Mouse (Mus musculus): ENCODE data around the gene Trim65. TPM values are rescaled to one million over a fixed set of nuclear protein-coding genes. Genes with fewer than 3 reads are reported as not detected.
"Not testable (repeated sequence)": the region's sequence is repeated elsewhere in the genome, so short reads cannot be mapped to it uniquely, and the experiment has no call there.

Trim65 gene
- total RNA-seq, 2 experiments from 2014 or later = 3.3 to 3.6 TPM

DNA sequence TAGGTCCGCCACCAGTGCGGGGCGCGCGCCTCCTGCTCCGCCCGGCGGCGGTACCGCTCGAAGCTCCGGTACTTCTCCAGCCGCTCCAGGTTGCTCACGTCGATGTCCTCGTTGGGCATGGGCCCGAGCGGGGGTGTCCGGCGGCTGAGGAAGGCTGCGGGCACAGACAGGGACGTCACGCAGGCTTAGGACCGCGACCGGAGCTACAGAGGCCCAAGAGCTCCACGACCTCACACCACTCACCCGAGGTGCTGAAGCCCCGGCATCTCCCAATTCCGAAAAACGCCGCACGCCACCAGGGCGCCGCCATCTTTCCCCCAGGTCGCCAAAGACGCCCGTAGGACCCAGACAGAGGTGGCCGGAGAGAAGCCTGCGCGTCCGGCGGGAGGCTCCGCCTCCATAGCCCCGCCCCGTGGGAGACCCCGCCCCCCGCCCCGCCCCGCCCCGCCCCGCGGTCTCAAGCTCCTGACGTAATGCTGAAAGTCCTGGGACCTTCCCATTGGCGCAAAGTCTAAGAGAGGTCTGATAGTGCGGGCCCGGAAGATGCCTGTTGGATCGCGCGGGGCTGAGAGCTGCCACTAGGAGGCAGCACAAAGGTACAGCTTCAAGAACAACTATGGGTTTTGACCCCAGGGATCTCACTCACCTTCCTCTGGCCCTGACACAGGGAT is 7.7 kb upstream of the Trim65 start, which contains the start of gene Mrpl38:
Gene Mrpl38, minus strand, starts transcription at position 401 of the 671 bp plus-strand sequence.
- peak; percentile 84 for DNase-seq

DNA sequence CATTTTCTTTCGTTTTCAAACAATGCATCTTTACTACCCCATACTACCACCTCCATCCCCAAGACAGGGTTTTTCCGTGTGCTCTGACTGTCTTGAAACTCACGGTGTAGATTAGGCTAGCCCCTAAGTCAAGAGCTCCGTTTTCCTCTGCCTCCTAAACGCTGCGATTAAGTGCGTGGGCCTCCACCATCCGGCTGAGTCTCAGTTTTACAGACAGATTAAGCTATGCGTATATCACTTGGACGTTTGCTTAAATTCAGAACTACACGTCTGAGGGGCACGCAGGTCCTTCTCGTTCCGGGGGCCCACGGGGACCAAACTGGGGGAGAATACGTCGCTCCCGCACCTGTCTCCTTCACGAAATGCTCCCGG is 7.2 kb upstream of the Trim65 start:
- DNase-seq = no peak

DNA sequence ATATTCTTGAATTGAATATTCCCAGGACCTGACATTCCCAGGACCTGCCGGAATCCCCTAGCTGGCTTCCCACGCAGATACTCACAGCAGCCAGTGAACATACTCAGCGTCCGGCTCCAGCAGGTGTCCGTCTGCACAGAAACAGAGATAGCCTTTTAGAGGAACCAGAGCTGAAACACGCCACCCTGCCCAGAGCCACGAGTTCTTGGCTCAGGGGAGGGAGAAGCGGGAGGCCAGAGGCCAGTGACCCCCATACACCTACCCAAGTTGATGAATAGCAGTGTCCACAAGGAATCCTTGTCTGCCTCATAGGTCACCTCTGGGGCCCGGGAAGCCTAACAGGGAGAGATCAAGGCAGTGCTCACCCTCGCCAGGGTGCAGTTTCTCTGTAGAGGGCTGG is 3.2 kb upstream of the Trim65 start:
- no peak for DNase-seq

GRCm38 (mm10) chr11:116133497-116133896 is 2.6 kb upstream of the Trim65 start:
- no peak for DNase-seq

GRCm38 (mm10) chr11:116132366-116133333 is 1.7 kb upstream of the Trim65 start:
- DNase-seq = no peak

GRCm38 (mm10) chr11:116131349-116132170 is 632 bp upstream of the Trim65 start:
- no peak for DNase-seq

DNA sequence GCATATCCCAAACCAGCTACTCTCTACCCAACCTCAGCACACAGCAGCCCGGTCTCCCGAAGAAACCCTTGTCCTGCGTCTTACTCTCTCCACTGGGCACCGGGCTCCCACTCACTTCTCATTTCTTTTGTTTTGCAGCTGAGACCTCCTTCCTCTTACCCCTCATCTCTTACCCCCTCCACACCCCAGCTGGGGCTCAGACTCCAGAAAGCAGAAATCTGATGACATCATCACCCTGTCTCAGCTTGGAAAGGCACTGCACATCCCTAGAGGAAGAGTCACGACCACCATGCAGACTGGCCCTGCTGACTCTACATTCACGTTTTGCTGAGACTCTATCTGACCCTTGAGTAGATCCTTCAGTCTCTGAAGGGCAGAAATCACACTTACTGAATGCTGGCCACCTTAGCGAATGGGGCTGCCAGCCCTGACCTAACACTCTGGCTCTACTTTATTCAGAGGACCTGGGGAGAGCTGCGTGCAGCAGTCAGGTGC is 888 bp downstream of the Trim65 start:
- DNase-seq = no peak

DNA sequence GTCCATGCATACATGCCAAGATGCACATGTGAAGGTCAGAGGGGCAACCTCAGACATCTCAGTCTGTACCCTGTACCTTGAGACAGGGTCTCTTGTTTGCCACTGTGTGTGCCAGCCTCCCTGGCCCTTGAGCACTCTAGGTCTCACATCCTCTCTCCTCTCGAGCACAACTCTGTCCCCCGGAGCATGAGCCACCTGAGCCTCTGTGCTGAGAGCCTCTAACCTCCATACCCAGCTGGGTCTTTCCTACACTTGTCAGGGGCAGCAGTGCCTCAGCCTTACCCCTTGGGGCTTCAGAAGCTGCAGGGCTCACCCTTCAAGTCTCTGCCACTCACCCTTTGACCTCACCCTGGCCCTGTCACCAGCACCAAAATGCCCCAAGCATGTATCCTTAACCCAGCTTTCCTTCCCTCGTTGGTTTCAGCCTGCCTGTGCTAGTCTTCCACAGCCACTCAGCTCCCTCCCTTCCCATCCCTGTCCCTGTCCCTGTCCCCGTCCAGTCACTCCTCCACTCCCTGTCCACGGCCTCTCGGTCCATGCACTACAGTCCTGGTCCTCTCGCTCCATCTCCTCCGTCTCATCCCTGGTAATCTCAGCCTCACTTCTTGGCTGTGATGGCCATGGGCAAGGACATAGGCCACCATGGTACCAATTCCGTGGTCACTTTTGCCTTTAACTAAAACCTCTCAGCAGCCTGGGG is 1.7 kb downstream of the Trim65 start:
- DNase-seq = no peak

DNA sequence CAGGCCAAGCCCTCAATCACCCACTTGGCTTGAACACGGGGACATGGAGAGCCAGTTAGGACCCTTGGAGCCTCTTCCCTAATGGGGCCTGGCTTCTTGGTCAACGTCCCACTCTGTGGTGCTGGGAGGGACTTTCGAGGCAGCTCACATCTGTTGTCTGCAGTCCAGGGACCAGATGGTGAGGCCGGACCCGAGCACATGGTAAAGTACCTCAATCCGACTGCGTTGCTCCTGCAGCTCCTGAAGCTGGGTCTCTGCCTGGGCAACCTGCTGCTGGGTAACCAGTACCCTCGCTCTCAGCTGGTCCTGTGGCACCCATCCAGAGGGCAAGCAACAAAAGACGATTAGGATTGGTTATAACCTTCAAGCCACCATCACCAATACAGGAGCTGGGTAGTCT is 2.9 kb downstream of the Trim65 start:
- no peak for DNase-seq

GRCm38 (mm10) chr11:116127156-116127980 is 3.6 kb downstream of the Trim65 start, which contains the start of gene Trim47:
Gene Trim47, minus strand, starts transcription at chr11:116127210.
- peak; percentile 77 for DNase-seq

DNA sequence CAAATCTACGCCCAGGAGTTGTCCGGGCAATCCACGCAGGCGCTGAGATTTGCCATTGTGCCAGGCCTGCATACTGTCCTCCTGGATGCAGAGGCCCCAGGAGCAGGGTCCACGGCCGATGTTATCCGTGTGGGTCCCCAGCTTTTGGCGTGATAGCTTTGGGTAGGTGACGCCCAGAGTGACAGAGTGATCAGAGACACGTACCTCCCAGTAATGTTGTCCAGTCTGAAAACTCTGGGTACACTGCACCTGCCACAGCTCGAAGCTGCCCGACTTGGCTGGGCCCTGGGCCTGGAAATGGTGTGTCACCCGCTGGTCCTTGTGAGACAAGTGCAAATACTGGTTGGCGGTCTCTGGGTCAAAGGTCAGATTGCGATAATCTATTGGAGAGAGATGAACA is 4.7 kb downstream of the Trim65 start:
- no peak for DNase-seq

DNA sequence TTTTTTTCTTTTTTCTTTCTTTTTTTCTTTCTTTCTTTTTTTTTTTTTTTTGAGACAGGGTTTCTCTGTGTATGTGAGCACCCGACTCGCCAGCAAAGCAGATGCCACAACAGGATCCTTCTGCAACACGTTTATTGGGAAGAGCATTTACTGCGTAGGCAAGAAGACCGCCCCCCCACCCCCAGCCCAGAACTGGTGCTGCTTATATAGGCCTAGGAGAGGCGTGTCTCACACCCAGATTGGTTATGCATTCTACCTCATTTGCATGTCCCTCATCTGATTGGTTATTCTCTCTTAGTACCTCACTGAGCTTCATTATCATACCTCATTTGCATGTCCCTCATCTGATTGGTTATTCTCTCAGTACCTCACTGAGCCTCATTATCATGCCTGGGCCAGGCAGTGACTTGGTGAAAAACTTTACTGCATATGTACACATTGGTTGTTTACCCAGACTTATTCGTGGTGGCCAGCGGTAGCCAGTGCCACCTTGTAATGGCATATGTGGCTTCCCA is 9.1 kb downstream of the Trim65 start:
- not testable (repeated sequence) for DNase-seq

DNA sequence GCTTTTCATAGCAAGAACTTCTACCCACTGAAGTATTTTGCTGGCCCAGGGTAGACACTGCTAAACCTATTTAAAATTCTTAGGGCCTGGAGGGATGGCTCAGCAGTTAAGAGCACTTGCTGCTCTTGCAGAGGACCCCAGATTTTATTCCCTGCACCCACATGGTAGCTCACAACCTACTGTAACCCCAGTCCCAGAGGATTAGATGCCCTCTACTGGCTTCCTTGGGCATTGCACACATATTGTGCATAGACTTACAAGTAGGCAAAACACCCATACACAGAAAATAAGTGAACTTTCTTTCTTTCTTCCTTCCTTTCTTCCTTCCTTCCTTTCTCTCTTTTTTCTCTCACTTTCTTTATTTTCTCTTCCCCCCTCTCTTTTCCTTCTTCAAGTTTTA is 13.1 kb downstream of the Trim65 start:
- DNase-seq = no peak

GRCm38 (mm10) chr11:116117241-116117640 is 13.7 kb downstream of the Trim65 start:
- DNase-seq = no peak

GRCm38 (mm10) chr11:116111611-116112203 is 19.2 kb downstream of the Trim65 start:
- no peak for DNase-seq

DNA sequence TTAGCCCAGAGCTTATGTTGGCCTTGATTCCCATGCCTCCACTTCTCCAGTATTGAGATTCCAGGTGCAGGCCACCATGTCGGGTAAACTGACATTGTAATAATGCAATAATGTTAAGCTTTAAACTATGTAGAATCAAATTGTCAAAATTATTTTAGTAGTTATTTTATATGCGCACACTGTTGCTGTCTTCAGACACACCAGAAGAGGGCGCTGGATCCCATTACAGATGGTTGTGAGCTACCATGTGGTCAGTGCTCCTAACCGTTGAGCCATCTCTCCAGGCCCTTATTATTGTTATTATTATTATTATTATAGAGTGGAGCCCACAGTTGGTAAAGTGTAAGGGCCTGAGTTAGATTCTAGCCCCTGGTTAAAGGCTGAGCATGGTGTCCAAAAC is 19.9 kb downstream of the Trim65 start:
- no peak for DNase-seq

DNA sequence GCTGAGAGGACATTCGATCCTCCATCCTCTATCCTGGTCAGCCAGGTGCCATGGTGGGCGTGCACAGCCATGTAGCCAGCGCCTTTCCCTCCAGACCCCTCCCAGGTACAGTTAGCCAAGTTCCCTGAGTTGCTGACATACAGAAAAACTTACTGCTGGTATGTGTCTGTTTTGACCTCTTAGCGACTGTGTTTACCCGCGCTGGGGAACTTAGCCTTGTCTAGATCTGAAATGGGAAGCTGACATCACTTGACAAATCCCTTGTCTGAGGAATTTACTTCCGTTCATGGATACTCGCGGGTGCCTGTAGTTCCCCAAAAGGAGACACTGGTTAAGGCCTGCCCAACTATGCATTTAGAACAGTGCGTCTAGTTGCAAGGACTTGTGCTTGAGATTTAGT is 20.4 kb downstream of the Trim65 start:
- no peak for DNase-seq

- peak; percentile 91 for DNase-seq
These were observed 20.8 kb downstream of the Trim65 start for GRCm38 (mm10) chr11:116110131-116110530.

- peak; percentile 51 for DNase-seq
These were observed 21.4 kb downstream of the Trim65 start for GRCm38 (mm10) chr11:116109441-116110081.

Data from gastrocnemius, postnatal 10 days (tissue).